Mouse (Mus musculus) kidney, adult 2 months (tissue): ENCODE data around the gene Dio1. TPM values are rescaled to one million over a fixed set of nuclear protein-coding genes. Genes with fewer than 3 reads are reported as not detected.

Source experiments
- DNase-seq: peaks from one replicate; pipeline ENCODE4 v3.0.0; 2021
- H3K27ac ChIP-seq: fragments of 200-500 bp; 2 replicates; pipeline ENCODE4 v1.5.1; 2012; ENCODE audit warnings: low read depth, low read length, control low read depth, inconsistent platforms; ENCODE audit not compliant: insufficient read depth
- H3K27me3 ChIP-seq: fragments of 200-500 bp; replicated peaks from 2 replicates; pipeline ENCODE4 v1.6.1; 2012; ENCODE audit warnings: mild to moderate bottlenecking, moderate library complexity, low read length, inconsistent platforms; ENCODE audit not compliant: control insufficient read depth, insufficient read depth
- H3K36me3 ChIP-seq: fragments of 200-500 bp; 2 replicates; pipeline ENCODE4 v1.6.1; 2012; ENCODE audit warnings: mild to moderate bottlenecking, moderate library complexity, low read length, inconsistent platforms; ENCODE audit not compliant: control insufficient read depth, insufficient read depth
- H3K4me1 ChIP-seq: fragments of 200-500 bp; 2 replicates; pipeline ENCODE4 v1.6.1; 2011; ENCODE audit warnings: low read length; ENCODE audit not compliant: control insufficient read depth, insufficient read depth
- H3K4me3 ChIP-seq: fragments of 200-500 bp; 2 replicates; pipeline ENCODE4 v1.5.1; 2011; ENCODE audit warnings: mild to moderate bottlenecking, low read depth, low read length, control low read depth; ENCODE audit not compliant: insufficient read depth
- CTCF ChIP-seq: fragments of 200-500 bp; conservative IDR thresholded peaks from 2 replicates; pipeline ENCODE4 v1.5.1; 2011; ENCODE audit warnings: low read depth, mild to moderate bottlenecking, control low read depth, low read length, moderate library complexity, mixed read lengths; ENCODE audit not compliant: insufficient read depth, insufficient read length
- POLR2A ChIP-seq: fragments of 200-500 bp; IDR thresholded peaks from one replicate; pipeline ENCODE4 v1.6.1; 2011; ENCODE audit warnings: low read depth, low read length, control low read depth
- WGBS: fragments of 180-500 bp; shearing (Covaris S2); methylation state at CpG from one replicate; pipeline ENCODE4 v1.1.7; 2018; 5-methylcytosine and 5-hydroxymethylcytosine counted together
- polyA plus RNA-seq: library from polyadenylated mRNA; depleted of rRNA; stranded (reverse); fragments of >200 nt; gene quantifications from 2 replicates; pipeline ENCODE4 v1.2.3, GENCODE M21; 2012

Gene Dio1
- polyA plus RNA-seq, 1 experiment = 70.0 TPM

- Histone ChIP-seq H3K27ac (no peak overlapping the region), H3K36me3 (no peaks in the 10 kb centered on the region), H3K27me3 (no peaks in the 10 kb centered on the region), H3K4me3 (no peak overlapping the region), H3K4me1 (no peaks in the 10 kb centered on the region)
- DNase-seq = no peak
- TF ChIP-seq CTCF (no peak), POLR2A (no peak)
- WGBS = 69% methylated on average over 4 of the region's 4 CpGs
Observed at GRCm38 (mm10) chr4:107260001-107260400, 47.0 kb downstream of the Dio1 start.

GRCm38 (mm10) chr4:107254414-107254813, 52.6 kb downstream of the Dio1 start:
- H3K27ac ChIP-seq = no peak overlapping the region
- WGBS = 39% methylated on average over 3 of the region's 3 CpGs
- peak overlapping the region; percentile 98 for H3K4me3 ChIP-seq
- TF ChIP-seq CTCF = no peak
- TF ChIP-seq POLR2A = no peak
- DNase-seq = no peak
- H3K27me3 ChIP-seq = no peaks in the 10 kb centered on the region
- H3K36me3 ChIP-seq = no peaks in the 10 kb centered on the region
- H3K4me1 ChIP-seq = peaks cover 12% of the 10 kb centered on the region

- TF ChIP-seq POLR2A (no peak), CTCF (0 out of 2 replicates have a peak, but pooled peaks have one; percentile 11)
- Histone ChIP-seq H3K36me3 (no peaks in the 10 kb centered on the region), H3K4me3 (peak within 1 kb of the TSS; percentile 98), H3K4me1 (peaks cover 16% of the 10 kb centered on the region), H3K27ac (peak within 1 kb of the TSS; percentile 75), H3K27me3 (no peaks in the 10 kb centered on the region)
- peak; percentile 98 for DNase-seq
- WGBS = 1% methylated on average over 99 of the region's 101 CpGs
Observed at GRCm38 (mm10) chr4:107253125-107254091, 53.6 kb downstream of the Dio1 start, which contains the start of the genes Lrrc42 and Hspb11. Gene Lrrc42, minus strand, starts transcription at chr4:107253532. Gene Hspb11, plus strand, starts transcription at chr4:107253593.

- Histone ChIP-seq H3K4me3 (peak overlapping the region; percentile 98), H3K27ac (no peak overlapping the region), H3K36me3 (no peaks in the 10 kb centered on the region), H3K4me1 (peaks cover 16% of the 10 kb centered on the region), H3K27me3 (no peaks in the 10 kb centered on the region)
- TF ChIP-seq POLR2A (no peak), CTCF (no peak)
- 3% methylated on average over 11 of the region's 11 CpGs for WGBS
- no peak for DNase-seq
Observed at GRCm38 (mm10) chr4:107252522-107252921, 54.4 kb downstream of the Dio1 start.

- peaks cover 16% of the 10 kb centered on the region for H3K4me1 ChIP-seq
- no peak overlapping the region for H3K27ac ChIP-seq
- 22% methylated on average over 4 of the region's 4 CpGs for WGBS
- no peak overlapping the region for H3K4me3 ChIP-seq
- TF ChIP-seq CTCF (peak; percentile 66), POLR2A (no peak)
- H3K27me3 ChIP-seq = no peaks in the 10 kb centered on the region
- H3K36me3 ChIP-seq = no peaks in the 10 kb centered on the region
- DNase-seq = peak; percentile 68
Observed at GRCm38 (mm10) chr4:107250494-107250893, 56.5 kb downstream of the Dio1 start.

GRCm38 (mm10) chr4:107249471-107249870, 57.5 kb downstream of the Dio1 start:
- no peak overlapping the region for H3K27ac ChIP-seq
- TF ChIP-seq POLR2A = no peak
- TF ChIP-seq CTCF = no peak
- no peak for DNase-seq
- 51% methylated on average over 2 of the region's 2 CpGs for WGBS
- H3K27me3 ChIP-seq = no peaks in the 10 kb centered on the region
- no peaks in the 10 kb centered on the region for H3K36me3 ChIP-seq
- H3K4me3 ChIP-seq = no peak overlapping the region
- peaks cover 19% of the 10 kb centered on the region for H3K4me1 ChIP-seq

DNA sequence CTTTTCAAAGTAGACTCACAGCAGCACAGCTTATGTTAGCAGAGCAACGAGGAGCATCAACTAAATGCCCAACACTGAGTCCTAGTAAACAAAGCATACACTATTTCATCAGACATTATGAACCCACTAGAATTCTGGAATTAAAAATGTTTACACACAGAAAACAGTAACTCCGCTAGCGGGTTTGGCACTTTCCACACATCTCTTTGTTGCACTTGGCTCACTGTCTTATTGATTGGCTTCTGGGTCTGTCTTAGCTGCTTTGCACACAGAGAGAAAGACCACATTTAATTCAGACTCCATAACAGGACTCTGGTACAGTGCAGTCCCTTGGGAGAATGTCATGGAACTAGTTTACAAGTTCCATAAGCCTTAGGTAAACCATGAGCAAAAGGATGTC, 58.9 kb downstream of the Dio1 start:
- no peak for DNase-seq
- TF ChIP-seq POLR2A (no peak), CTCF (no peak)
- WGBS = 79% methylated on average over 3 of the region's 3 CpGs
- Histone ChIP-seq H3K36me3 (no peaks in the 10 kb centered on the region), H3K4me1 (peaks cover 16% of the 10 kb centered on the region), H3K27ac (no peak overlapping the region), H3K27me3 (no peaks in the 10 kb centered on the region), H3K4me3 (no peak overlapping the region)
